Mouse (Mus musculus) thymus, postnatal 4 days (tissue): ENCODE results near the gene Slc35b1.
"Not testable (repeated sequence)": the region's sequence is repeated elsewhere in the genome, so short reads cannot be mapped to it uniquely, and the experiment has no call there.

Source experiments
- DNase-seq: peaks from one replicate; pipeline ENCODE4 v3.0.0; 2021

Slc35b1 gene

DNA sequence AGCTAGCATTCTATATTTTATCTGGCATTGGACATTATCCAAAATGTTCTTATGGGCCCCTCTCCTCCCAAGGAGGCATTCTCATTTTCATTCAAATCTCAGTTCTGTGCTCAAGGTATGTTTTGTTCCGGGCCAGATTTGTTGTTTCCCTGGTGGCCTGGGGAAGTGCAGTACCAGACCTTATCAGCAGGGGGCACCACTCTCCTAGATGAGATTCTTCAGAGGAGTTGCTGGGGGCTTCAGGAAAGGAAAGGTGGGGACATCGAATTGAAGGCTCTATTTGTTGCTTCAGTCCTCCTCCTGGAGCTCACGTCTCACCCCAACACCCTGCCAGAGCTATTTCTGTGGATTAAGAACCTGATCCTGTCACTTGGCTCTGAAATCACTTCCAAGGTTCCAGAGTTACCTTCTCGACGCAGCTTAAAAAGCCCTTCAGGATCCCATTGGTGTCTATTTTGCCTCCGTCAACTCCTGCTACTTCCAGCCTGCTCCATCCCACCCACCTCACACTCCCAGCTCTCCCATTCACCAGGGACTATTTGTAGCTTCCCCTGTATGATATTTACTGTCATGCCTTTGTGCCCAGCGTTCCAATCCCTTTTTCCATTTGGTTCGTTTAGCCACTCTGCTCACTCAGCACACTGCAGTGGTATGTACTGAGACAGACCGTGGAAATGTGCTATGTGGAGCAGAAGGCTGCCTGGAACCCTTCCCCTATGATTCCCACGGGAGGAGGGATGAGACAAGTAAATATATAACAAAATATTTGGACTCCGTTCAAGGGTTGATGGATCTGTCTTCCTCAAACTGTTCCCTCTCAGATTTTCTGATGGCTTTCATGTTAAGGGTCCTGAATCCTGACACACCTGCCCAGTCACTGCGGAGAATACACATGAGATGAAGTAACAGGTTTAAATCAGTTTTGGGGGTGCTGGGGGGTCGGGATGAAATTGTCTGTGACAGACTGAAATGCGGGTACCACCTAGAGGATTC, 13.6 kb downstream of the Slc35b1 start:
- DNase-seq: peak; percentile 89

DNA sequence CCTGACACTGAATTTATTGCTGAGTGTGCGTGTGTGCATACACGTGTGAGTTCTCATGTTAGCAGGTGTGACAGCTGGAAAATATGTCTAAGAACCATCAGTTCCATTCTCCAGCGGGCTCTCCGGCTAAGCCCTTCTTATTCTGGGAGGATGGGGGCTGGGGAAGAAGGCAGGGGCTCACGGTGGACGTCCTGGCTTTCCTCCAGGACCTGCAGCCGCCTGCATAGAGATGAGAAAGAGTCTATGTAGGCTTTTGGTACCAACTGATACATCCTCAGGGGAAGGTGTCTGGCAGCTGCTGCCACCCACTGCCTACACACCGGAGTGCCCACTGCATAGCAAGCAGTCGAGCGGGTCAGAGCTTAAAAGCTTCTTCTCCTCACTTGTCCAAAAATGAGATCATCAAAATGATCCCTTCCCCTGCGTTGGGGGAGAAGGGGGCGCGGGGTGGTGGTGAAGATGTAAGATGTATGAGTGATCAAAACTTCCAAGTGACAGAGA, 15.1 kb downstream of the Slc35b1 start:
- no peak for DNase-seq

DNA sequence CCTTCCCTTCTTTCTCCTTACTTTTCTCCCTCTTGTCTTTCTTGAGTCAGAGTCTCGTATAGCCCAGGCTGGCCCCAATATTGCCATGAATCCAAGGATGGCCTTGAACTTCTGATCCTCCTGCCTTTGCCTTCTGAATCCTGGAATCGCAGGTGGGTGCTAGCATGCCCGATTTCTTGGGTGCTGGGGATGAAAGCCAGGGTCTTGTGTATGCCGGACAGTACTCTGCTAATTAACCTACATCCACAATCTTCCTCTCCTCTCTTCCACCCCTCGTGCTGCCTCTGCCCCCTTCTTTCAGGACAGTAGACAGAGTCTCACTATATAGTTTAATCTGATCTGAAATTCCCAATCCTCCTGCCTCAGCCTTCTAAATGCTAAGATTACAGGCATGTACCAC, 17.1 kb downstream of the Slc35b1 start:
- DNase-seq: no peak

DNA sequence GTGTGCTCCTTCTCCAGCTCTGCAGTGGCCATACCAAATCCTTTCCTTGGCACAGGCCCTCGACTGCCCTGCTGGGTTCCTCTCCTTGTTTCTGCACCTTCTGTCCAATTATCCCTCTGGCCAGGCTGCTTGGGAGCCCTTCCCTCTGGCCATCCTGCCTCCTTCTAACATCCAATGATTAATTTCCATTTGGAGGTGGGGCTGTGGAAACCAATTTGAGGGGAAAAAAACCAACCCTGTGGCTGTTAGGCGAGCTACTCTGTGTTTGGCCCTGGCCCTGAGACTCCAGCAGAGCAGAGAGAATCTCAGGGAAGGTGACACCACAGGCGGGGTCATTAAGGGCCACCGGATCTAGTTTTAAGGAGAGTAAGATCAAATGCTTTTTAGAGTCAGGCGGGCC, 17.7 kb downstream of the Slc35b1 start:
- DNase-seq: no peak

DNA sequence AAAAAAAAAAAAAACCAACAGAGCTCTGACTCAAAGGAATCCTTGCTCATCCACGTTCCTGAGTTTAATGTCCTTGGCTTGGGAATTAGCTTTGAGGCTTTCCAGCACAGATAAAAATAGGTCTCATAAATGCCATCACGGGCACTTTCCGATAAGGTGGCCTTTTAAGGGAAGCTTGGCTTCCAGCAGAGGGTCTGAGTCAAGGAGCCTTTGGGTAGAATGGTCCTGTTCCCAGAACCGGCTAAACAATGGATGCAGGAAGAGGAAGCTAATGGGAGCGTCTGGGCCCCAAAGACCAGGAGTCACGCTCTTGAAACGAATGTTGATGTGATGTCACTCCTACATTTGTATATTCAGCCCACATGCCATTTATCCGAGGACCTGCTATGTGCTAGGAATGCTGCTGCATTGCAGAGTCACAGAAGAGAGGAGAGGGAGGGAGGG, 18.2 kb downstream of the Slc35b1 start:
- DNase-seq: no peak

DNA sequence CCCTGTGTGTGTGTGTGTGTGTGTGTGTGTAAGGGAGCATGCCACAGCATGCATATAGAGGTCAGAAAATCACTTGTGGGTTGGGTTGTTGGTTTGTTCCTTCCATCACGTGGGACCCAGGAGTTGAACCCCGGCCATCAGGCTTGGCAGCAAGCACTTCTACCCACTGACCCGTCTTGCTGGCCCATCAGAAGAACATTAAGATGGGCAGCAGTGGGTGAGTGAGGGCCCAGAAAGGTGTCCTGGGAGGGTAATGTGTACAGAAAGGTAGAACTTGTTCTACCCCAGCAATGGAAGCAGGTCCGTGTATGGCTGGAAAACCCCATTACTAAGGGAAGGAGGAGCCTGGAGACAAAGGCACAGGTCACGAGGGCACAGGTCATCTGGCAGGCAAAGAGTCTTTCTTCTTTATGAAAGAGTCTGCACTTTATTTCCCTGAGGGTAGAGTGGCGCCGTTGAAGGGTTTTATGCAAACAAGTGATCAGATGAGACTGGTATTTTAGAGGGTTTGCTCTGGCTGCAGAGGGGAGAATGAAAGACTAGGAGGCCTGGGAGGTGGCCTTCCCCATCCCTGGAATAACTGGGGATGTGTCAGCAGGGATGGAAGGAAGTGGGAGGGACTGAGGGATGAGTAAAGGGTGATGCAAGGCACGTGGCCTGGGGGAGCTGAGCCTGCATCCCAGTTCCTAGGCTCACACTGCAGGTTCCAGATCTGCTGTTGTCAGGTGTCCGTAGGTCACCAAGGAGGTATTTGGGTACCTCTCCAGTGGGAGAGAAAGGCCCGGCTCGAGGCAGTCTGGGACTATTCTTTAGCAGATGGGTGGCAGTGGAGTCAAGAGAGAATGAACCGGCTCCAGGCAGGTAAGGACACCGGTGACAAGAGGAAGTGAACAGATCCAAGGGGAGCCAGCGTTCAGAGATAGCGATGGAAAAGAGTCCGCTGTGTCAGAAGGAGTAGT, 19.2 kb downstream of the Slc35b1 start:
- DNase-seq: no peak

DNA sequence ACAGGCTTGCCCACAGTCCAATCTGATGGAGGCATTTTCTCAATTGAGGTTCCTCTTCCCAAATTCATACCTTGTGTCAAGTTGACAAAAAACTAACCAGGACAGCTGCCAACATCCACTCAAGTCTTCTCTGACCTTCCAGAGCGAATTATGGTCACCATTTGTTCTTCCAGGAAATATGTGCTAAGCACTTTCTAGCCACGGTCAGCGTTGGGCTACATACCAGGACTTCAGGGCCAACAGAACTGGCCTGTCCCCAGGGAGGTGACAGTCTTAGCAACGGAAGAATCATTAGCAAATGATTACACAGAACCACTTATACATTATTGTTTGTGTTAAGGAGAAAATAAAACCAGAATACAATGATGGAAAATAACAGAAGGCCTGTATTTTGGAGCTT, 21.3 kb downstream of the Slc35b1 start:
- DNase-seq: no peak

DNA sequence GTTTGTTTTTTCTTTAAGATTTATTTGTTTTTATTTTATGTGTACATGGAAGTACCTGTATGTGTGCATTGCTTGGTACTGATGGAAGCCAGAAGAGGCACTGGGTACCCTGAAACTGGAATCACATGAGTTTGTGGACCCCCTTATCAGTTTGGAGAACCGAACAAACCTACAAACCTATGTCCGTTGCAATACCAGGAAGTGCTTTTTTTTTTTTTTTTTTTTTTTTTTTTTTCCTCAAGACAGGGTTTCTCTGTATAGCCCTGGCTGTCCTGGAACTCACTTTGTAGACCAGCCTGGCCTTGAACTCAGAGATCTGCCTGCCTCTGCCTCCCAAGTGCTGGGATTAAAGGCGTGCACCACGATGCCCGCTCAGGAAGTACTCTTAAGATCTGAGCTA, 21.9 kb downstream of the Slc35b1 start:
- not testable (repeated sequence) for DNase-seq

DNA sequence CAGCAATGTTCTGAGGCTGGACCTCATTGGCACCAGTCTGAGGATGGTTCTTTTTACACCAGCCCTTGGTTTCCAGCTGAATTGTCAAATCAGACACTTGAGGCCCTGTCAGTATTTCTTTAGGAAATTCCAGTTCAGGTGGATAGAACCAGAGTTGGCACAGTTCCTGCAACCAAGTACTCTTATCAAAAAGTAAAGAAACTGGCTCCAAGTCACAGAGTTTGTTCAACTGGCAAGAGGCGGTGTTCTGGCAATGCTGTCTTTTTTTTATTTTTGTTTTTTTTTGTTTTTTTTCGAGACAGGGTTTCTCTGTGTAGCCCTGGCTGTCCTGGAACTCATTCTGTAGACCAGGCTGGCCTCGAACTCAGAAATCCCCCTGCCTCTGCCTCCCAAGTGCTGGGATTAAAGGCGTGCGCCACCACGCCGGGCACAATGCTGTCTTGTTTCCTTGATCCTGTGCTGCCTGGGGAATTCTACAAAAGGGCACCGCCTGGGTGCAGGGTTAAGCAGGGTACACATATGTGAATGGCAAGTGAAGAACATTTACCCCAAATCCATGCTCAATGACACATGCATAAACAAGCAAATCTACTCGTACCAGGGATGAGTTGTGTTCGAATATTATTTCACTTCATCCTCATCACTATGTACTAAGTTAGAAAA, 25.1 kb downstream of the Slc35b1 start:
- no peak for DNase-seq

DNA sequence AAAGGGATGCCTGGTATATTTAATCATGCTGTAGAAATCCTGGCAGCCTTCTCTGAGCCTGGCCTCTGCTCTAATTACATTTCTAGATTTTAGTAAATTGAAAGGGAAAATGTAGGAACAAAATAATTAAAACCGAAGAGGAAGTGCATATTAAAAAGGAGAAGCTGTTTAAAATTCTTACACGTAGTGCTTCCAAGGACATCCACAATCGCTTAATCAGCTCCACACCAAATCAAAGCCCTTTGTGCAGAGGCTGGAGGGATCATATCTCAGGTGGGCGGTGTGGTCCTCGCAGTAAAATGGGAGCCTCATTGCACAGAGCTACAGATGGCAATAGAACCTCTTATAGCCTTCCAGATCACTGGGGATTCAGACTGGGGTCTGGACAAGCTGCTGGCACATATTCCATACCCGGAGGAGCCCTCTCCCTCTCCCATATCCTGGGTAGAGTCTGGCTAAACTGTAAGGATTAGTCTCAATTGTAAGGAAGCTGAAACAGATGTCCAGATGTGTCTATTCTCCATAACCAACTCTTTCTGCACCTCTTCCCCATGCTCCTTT, 27.0 kb downstream of the Slc35b1 start:
- DNase-seq: no peak

DNA sequence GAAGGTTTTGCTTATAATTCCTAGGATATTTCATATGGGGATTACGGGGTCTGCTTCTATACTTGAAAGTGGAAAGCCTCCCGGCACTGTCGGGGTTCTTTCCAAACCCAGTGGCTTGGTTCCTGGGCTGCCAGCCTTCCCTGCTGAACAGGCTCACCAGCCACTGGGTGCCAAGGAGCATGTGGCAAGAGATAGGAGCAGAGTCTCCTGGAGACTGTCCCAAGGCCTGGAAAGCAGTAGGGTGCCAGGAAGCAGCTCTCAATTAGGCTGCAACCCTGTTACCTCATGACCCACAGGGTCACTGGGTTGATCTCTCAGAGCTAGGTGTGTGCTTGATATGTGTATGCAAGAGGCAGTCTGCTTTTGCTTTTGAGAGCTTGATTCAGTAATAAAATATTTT, 28.1 kb downstream of the Slc35b1 start:
- no peak for DNase-seq

DNA sequence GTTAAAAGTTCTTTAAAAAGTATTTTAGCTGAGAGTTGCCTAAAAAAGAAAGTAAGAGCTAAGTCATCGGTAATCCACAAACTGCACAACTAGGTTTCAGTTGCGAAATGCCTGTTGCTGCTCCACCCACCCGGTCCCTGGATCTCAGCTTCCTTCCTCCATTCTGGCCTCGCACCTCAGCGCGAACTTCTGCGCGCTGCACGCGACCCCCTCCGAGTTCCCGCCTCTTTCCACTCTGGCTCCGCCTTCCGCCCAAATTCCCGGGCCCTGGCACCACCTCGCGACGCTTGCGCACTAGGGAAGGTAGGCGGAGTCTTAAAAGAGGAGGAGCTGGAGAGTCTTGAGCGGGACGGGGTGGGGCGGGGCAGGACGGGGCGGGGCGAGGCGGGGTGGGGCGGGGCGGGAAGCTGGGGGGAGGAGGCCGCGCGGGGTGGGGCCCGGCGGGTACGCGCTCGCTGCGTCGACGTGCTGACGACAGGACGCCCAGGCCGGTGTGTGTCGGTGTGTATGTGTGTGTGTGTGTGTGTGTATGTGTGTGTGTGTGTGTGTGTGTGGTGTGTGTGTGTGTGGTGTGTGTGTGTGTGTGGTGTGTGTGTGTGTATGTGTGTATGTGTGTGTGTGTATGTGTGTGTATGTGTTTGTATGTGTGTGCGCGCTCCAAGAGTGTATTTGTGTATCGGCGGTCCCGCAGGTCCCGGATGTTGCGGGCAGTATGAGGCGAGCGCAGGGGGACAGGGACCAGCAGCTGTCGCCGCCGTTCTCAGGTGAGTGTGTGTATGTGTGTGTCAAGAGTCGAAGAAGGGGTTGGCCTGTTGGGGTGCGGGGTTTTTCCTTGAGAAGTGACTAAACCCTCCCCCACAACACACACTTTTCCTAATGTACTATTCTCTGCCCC, 29.4 kb downstream of the Slc35b1 start, which contains the start of gene Spop:
TSS of gene Spop (plus strand) at position 440 of the 895 bp plus-strand sequence.
- DNase-seq: peak; percentile 95

DNA sequence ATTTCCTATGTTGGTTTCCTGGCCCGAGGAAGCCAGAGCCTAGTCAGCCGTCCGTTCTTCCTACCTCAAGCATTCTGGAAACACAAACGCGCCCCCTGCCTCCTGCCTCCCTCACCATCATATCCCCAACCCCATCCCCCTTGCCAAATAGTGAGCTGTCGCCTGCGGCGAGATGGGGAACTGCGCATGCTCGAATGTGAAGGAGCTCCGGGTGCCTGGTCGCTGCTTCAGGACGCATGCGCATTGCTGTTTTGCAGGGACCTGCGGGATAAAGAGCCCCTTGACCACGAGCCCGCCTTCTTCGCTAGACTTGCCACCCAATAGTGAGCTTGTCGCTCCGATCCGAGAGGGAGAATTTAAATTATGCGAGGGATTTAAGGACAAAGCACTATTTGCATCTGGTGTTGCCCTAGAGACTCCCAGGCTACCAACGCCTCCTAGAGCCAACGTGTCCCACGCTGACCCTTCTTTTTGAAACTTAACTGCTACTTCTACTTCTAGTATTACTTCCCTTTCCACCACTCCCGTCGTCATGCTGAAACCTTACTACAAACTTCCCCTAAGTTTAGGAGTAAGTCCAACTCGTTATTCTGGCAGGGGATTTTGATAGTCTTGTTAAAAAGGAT, 30.2 kb downstream of the Slc35b1 start:
- peak; percentile 95 for DNase-seq

DNA sequence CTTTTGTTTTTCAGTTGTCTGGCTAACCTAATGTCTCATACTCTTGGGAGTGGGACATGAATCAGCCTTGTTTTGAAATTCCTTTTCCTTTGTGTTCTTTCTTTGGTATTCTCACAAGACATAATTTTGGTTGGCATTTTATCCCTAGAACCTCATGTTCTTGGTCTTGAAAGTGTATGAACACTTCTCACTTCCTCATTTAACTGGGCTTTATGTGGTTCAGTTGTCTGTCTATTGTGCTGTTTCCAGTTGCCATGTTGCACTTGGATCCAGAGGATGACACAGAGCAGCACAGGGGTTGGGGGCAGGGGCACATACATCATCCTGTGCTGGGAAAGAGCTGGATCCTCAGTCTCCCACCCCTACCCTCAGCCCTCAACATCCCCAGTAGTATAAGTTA, 31.4 kb downstream of the Slc35b1 start:
- DNase-seq: no peak

DNA sequence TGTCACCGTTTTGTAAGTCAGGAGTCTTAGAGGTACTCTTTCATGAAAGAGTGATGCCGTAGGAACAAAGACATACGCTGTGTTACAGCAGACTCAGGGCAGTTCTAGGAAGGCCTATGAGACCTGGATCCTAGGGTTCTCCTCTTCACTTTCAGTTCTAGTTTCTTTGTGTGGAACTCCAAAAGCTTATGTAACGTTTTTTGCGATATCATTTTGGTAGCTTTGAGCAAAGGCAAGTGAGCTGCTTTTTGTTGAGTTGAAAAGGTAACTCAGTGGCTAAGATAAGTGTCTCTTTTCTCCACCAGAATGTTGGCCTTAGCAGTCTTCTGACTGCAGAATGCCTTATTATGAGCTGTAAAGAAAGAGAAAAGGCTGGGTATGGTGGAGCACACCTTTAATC, 32.8 kb downstream of the Slc35b1 start:
- no peak for DNase-seq

DNA sequence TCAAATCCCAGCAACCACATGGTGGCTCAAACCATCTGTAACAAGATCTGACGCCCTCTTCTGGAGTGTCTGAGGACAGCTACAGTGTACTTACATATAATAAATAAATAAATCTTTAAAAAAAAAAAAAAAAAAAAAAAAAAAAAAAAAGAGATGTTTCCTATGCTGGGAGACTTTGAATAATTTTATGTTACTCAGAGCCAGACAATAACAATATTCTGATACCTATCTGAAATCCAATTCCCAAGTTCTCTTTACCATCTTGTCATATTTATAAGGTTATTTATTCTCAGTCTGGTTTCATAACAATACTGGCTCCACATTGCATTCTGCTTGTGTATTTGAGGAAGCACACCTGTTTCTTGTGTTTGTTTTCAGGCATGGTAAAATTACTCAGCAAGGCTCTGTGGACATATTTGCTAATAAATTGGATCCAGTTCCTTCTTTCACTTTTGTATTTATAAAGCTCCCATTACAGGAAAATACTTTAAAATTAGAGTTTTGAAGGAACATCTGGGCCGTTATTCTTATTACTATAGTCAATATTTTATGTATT, 36.5 kb downstream of the Slc35b1 start:
- DNase-seq: no peak

DNA sequence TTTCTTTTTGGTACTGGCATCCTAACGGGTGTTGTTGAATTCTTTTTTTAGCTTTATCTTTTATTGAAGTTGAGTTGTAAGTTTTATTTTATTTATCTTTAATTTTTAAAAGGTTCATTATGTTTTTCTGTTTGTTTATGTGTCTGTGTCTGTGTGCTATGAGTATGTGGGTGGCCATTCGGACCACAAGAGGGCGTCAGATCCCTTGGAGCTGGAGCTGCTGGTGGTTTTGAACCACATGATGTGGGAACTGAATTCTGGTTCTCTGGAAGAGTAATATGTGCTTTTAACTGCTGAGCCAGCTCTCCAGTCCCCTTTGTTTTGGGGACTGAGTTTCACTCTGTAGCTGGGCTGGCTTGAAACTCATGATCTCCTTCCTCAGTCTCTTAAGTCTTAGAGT, 39.0 kb downstream of the Slc35b1 start:
- DNase-seq: peak; percentile 38

DNA sequence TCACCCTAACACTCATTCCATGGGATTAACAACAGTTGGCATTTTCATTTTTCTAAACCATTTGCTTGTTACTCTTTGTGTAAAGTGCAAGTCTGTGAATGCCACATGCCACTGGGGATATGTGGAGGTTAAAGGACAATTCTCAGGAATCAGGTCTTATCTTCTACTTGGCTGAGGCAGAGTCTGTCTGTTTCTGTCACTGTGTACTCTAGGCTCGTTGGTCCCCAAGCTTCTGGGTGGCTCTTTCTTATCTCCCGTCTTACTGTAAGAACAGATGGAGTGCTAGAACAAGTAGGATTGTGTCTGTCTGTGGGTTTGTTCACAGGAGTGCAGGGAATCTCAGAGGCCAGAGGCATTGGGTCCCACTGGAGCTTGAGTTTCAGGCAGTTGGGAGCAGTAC, 46.9 kb downstream of the Slc35b1 start:
- DNase-seq: no peak

DNA sequence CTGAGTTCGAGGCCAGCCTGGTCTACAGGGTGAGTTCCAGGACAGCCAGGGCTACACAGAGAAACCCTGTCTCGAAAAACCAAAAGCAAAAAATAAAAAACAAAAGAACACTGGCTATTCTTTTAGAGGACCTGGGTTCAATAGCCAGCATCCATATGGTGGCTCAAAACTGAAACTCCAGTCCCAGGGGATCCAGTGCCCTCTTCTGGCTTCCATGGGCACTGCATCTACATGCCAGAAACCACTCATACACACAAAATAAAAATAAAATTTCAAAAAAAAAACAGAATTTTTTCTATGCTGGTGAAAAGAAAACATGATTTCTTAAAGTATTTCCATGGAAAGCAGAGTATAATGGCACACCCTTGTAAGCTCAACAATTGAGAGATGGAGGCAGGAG, 47.7 kb downstream of the Slc35b1 start:
- peak; percentile 70 for DNase-seq
